Mouse (Mus musculus): ENCODE measurements at regions not wholly inside any gene's neighbourhood (a gene's known extent, or its start where the extent isn't known, plus 50 kb on each side); places are given as distances from the start of the nearest gene placed in this dataset.
A peak's percentile ranks its signal among the peaks of the same experiment; 100 is the strongest.

- TF ChIP-seq CTCF (IDR thresholded peaks at IDR 0.05; ENCODE audit: insufficient read depth, low read length) = no peak
- TF ChIP-seq POLR2A (IDR thresholded peaks at IDR 0.05; ENCODE audit: borderline replicate concordance, extremely low read depth, low read depth, low read length) = no peak
- DNase-seq = no peak
- Histone ChIP-seq H3K4me1 (ENCODE audit: control insufficient read depth, insufficient read depth, low read length) (no peaks in the 10 kb centered on the region), H3K4me3 (replicated peaks; ENCODE audit: extremely low read depth, low read depth, low read length) (no peak overlapping the region)
- WGBS = 71% methylated on average over 5 of the region's 5 CpGs
These were observed 476.2 kb downstream of the Tox3 start for GRCm38 (mm10) chr8:89871966-89872365.

GRCm38 (mm10) chr8:89859813-89860212, 488.3 kb downstream of the Tox3 start:
- no peak for DNase-seq
- no peak overlapping the region for H3K4me3 ChIP-seq (replicated peaks; ENCODE audit: extremely low read depth, low read depth, low read length)
- 89% methylated on average over 3 of the region's 3 CpGs for WGBS

DNA sequence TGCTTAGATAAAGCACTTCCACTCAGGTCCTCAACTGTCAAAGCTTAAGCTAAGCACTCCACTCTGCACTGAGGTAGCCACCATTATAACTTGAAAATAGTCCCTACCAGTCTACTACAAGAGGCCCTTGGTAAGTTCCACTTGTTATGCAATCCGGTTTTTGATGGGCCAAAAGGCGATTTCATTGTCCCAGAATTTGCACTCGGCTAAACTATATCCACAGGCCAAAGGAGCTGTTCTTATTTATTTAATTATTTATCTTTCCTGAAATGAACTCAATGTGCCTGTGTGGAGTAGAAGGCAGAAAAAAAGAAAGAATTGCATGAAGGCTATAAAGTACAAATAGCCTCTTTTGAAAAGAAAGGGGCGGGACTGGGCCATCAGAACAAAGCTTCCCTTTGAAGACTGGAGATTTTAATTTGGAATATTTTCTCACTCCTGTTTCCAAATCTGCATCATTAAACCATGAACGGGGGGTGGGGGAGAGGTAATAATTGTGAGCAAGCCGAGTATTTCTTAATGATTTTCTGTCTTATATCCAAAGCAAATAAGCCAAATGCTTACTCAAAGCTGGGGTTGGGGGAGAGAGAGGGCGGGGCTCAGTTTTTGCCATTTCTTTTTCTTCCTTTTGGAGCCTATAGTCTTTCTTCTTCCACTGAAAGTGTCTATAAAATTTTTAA, 489.3 kb downstream of the Tox3 start:
- WGBS = 69% methylated on average over 7 of the region's 7 CpGs
- DNase-seq = no peak
- Histone ChIP-seq H3K4me1 (ENCODE audit: control insufficient read depth, insufficient read depth, low read length) (no peaks in the 10 kb centered on the region), H3K4me3 (replicated peaks; ENCODE audit: extremely low read depth, low read depth, low read length) (no peak overlapping the region)
- TF ChIP-seq CTCF (IDR thresholded peaks at IDR 0.05; ENCODE audit: insufficient read depth, low read length) (no peak), POLR2A (IDR thresholded peaks at IDR 0.05; ENCODE audit: borderline replicate concordance, extremely low read depth, low read depth, low read length) (no peak)

More at GRCm38 (mm10) chr8:89859813-89860212, 488.3 kb downstream of the Tox3 start:
- no peak for TF ChIP-seq POLR2A (IDR thresholded peaks at IDR 0.05; ENCODE audit: borderline replicate concordance, extremely low read depth, low read depth, low read length)
- TF ChIP-seq CTCF (IDR thresholded peaks at IDR 0.05; ENCODE audit: insufficient read depth, low read length) = no peak
- no peaks in the 10 kb centered on the region for H3K4me1 ChIP-seq (ENCODE audit: control insufficient read depth, insufficient read depth, low read length)

DNA sequence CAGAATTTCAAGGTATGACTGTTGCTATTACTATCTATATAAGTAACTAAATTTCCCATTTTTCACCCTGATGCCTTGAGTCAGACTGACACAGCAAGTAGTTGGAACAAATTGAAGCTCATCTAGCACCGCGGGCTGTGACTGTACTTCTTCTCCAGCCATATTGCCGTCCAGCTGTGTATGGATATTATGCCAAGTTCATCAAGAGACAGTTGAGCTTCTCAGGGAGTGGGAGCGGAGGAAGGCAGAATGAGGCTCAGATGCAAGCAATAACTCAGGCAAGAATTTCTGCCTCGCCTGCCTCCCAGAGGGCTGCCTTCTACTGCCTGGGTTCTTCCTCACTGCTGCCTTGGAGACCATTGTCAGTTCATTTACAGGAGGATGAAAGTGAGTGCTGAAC, 492.6 kb downstream of the Tox3 start:
- WGBS = 81% methylated on average over 5 of the region's 5 CpGs
- Histone ChIP-seq H3K4me3 (replicated peaks; ENCODE audit: extremely low read depth, low read depth, low read length) (no peak overlapping the region), H3K4me1 (ENCODE audit: control insufficient read depth, insufficient read depth, low read length) (no peaks in the 10 kb centered on the region)
- DNase-seq = no peak
- TF ChIP-seq CTCF (IDR thresholded peaks at IDR 0.05; ENCODE audit: insufficient read depth, low read length) = no peak
- TF ChIP-seq POLR2A (IDR thresholded peaks at IDR 0.05; ENCODE audit: borderline replicate concordance, extremely low read depth, low read depth, low read length) = no peak

GRCm38 (mm10) chr8:89850209-89850796, 497.8 kb downstream of the Tox3 start:
- WGBS = 50% methylated on average over 3 of the region's 3 CpGs
- Histone ChIP-seq H3K4me1 (ENCODE audit: control insufficient read depth, insufficient read depth, low read length) (no peaks in the 10 kb centered on the region), H3K4me3 (replicated peaks; ENCODE audit: extremely low read depth, low read depth, low read length) (no peak overlapping the region)
- no peak for DNase-seq
- 0 out of 2 replicates have a peak, but pooled peaks have one; percentile 6 for TF ChIP-seq CTCF (IDR thresholded peaks at IDR 0.05; ENCODE audit: insufficient read depth, low read length)
- TF ChIP-seq POLR2A (IDR thresholded peaks at IDR 0.05; ENCODE audit: borderline replicate concordance, extremely low read depth, low read depth, low read length) = no peak

DNA sequence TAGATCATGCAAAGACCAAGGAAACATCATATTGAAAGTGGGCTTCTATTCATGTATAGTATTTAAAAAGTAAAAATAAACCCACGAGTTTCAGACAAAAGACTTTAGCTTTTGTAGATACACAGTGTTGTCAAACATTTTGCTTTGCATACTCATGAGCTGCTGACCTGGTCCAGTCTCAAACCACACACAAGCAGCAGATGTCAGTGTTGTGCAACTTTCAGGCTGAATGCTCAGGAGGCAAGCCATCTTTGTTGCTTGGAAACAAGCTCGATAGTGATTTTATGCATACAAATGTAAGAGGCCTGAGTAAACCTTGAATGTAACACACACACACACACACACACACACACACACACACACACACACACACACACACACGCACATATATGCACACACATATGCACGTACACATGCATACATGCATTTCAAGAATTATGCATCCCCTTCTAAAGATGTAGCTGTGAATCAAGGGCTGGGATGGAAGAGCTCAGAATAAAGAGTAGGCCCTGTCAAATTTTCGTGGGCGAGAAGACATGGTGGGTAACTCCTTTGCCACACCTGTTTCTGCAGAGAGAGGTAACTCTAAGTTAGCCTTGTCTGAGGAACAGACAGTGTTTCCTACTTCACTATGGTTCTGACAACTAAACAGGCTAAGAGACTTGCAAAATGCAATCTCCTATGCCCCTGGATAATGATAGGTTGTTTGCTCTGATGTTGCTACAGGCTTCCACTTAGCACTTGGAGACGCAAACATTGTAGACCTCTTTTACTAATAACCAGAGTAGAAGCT, 498.5 kb downstream of the Tox3 start:
- H3K4me3 ChIP-seq (replicated peaks; ENCODE audit: extremely low read depth, low read depth, low read length) = no peak overlapping the region
- TF ChIP-seq CTCF (IDR thresholded peaks at IDR 0.05; ENCODE audit: insufficient read depth, low read length) = peak; percentile 14; the same call in 1 of the 2 replicates
- TF ChIP-seq POLR2A (IDR thresholded peaks at IDR 0.05; ENCODE audit: borderline replicate concordance, extremely low read depth, low read depth, low read length) = no peak
- no peaks in the 10 kb centered on the region for H3K4me1 ChIP-seq (ENCODE audit: control insufficient read depth, insufficient read depth, low read length)
- DNase-seq = no peak
- WGBS = 60% methylated on average over 7 of the region's 7 CpGs

DNA sequence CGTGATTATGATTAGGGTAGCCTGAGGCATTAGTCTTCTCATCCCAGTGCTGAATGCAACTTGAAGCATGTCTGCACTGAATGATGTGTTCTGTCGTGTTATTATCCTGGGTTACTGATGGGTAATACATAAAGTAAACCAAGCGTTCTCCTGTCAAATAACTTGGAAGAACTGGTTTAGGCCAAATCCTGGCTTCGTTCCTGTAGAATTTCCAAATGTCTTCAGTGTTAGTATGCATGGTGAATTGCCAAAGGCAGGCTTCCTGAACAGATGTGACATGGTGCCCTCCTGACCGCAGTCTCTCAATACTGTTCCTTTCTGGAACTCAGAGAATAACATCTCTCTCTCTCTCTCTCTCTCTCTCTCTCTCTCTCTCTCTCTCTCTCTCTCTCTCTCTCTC, 509.6 kb downstream of the Tox3 start:
- 78% methylated on average over 5 of the region's 5 CpGs for WGBS
- TF ChIP-seq CTCF (IDR thresholded peaks at IDR 0.05; ENCODE audit: insufficient read depth, low read length) (no peak), POLR2A (IDR thresholded peaks at IDR 0.05; ENCODE audit: borderline replicate concordance, extremely low read depth, low read depth, low read length) (no peak)
- no peak for DNase-seq
- Histone ChIP-seq H3K4me3 (replicated peaks; ENCODE audit: extremely low read depth, low read depth, low read length) (no peak overlapping the region), H3K4me1 (ENCODE audit: control insufficient read depth, insufficient read depth, low read length) (no peaks in the 10 kb centered on the region)

DNA sequence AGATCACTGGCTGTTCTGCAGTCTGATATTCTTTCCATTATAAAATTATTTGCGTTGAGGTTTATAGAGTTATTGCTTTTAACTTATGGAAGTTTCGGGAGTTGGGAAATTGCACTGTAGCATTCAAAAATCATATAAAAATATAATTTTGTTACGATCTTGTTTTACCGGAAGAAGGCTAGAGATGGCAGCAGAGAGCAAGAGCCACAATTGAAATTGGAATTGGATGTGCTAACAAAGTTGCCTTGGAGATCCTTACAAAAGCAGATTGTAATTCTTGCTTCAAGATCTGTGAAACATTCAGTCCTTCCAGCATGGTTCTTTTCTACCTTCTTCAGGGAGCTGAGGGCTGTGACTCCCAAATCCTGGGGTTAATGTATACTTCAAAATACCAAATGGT, 514.4 kb downstream of the Tox3 start:
- DNase-seq = no peak

GRCm38 (mm10) chr8:89824586-89824985, 523.6 kb downstream of the Tox3 start:
- no peak for DNase-seq
- TF ChIP-seq POLR2A (IDR thresholded peaks at IDR 0.05; ENCODE audit: borderline replicate concordance, extremely low read depth, low read depth, low read length) (no peak), CTCF (IDR thresholded peaks at IDR 0.05; ENCODE audit: insufficient read depth, low read length) (no peak)
- WGBS = 42% methylated on average over 3 of the region's 3 CpGs
- Histone ChIP-seq H3K4me3 (replicated peaks; ENCODE audit: extremely low read depth, low read depth, low read length) (no peak overlapping the region), H3K4me1 (ENCODE audit: control insufficient read depth, insufficient read depth, low read length) (no peaks in the 10 kb centered on the region)

More for the DNA sequence above, 514.4 kb downstream of the Tox3 start:
- no peak for TF ChIP-seq POLR2A (IDR thresholded peaks at IDR 0.05; ENCODE audit: borderline replicate concordance, extremely low read depth, low read depth, low read length)
- peak; percentile 6; the same call in 1 of the 2 replicates for TF ChIP-seq CTCF (IDR thresholded peaks at IDR 0.05; ENCODE audit: insufficient read depth, low read length)
- Histone ChIP-seq H3K4me1 (ENCODE audit: control insufficient read depth, insufficient read depth, low read length) (no peaks in the 10 kb centered on the region), H3K4me3 (replicated peaks; ENCODE audit: extremely low read depth, low read depth, low read length) (no peak overlapping the region)
- 68% methylated on average over 4 of the region's 4 CpGs for WGBS

All from lung, adult 2 months (tissue).